Mouse (Mus musculus): ENCODE results near the gene Pde1a.

The Pde1a gene

DNA sequence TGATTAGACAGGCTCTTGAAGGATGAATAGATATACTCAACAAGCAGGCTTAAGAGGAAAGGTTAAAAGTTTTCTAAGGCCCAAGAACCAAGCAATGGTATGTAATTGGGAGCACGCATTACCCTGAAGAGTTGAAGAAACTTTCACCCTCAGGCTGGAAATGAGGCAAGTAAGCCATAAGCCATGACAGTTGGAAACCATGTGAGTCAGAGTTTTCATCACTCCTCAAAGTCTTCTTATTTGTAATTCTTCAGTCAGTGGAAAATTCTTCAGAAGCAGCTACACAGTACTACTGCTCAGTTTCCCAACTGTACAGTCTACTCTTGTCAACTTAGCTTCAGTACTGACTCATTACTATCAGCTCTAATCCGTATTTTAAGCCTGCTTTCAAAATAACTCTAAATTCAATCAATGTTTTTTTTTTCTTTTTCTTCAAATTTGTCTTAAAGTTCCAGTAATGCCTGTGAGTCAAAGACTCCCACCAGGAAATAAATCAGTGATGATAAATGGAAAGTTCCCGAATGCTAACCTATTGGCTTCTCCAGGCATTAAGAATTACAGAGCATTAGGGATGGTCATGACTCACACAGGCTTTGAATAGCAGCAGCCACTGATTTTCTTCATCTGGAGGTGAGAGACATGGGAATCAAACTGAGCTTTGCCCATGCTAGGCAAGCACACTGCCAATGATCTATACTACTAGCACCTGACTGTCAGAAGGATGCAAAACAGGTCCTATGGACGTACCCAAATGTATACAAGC lies 82.3 kb downstream of the Pde1a start:
- no peak for DNase-seq (ENCODE audit: low spot score)

DNA sequence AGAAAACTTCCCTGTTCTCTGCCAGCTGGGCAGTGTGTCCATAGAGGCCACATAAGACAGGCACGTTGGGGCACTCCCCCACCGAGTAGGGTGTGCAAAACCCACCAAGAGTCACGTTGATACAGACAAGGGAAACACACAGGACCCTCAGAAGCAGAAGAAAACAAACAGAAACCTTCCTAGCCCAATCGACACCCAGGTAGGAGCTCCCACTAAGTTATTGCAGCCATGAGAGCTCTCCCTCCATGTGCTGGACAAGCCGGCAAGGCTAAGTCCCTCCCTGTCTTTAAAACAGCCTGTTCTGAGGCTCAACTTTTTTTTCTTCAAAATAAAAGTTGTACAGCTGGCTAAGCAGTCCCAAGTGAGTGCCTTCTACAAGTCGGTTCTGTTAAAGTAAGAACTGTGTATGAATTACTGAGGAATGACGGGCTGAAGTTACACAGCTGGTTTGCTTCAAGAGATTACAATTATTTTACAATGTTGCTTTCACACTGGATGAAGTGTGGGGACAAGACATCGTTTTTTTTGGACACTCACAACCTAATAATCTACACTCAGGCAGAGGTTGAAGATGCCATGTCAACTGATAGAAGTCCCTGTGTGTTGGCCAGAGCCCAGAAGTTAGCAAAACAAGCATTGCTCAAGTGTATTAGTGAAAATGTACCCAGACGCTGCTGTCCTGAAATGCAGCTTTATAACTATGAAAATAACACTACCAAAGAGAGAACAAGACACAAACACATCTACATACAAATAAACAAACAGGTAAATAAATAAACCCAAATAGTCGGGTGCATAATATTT lies 90.4 kb downstream of the Pde1a start:
- DNase-seq (ENCODE audit: low spot score), result no peak

- DNase-seq (ENCODE audit: low spot score), result no peak
Measured at GRCm38 (mm10) chr2:80037971-80038370, 91.3 kb downstream of the Pde1a start.

- DNase-seq (ENCODE audit: low spot score), result no peak
Measured at GRCm38 (mm10) chr2:80029051-80029450, 100.2 kb downstream of the Pde1a start.

- DNase-seq (ENCODE audit: low spot score), result no peak
Measured at GRCm38 (mm10) chr2:80026053-80026452, 103.2 kb downstream of the Pde1a start.

- DNase-seq (ENCODE audit: low spot score), result no peak
Measured at GRCm38 (mm10) chr2:80025597-80025996, 103.7 kb downstream of the Pde1a start.

DNA sequence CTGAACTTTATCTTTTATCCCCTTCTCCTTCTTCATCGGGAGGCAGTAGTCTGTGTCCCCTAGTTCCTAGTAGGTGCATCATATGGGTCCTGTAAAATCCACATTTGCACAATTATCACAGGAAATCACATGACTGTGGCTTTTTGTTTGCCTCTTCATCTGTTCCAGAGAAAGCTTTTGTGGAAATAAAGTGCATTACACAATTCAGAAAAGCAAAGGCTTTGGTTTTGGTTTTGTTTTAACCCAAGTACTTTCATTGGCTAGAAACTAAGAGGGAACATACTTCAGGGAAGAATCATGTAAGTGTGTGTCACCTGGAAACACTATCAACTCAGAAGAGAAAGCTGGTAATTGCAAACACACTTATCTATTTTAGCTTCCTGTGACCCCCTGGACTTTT lies 104.2 kb downstream of the Pde1a start:
- no peak for DNase-seq (ENCODE audit: low spot score)

DNA sequence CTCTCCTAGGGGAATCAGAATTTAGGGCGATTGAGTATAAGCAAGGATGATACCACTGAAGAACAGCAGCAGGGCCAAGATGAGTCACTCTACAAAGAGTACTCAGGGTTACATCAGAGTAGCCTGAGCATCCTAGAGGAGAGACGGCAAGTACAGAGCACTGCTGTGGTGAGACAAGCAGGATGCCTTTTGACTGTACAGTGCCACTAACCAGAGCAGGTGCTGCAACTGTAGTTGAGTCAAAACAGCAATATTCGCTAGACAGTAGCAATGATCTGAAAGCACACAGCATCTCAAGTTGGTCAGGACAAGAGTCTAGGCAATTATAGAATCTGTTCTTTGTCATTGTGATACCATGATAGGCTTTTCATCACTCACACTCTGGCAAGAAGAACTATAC lies 115.1 kb downstream of the Pde1a start:
- DNase-seq (ENCODE audit: low spot score), result no peak

DNA sequence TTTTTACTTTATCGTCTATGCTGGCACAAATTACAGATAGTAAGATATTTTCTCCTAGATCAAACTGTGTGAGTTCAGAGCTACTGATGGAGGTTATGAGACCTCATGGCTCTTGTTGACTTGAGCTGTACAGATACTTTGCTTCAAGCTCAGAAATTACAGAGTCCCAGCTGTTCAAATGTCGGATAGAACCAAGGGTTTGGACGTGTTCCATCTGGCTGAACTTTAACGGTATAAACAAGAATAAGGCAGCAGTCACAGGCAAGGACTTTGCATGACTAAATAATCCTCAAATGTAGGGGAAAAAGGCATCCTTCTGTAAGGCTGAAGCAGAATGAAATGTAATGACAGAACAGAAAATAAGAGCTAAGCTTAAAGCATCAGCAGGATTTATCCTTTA lies 116.2 kb downstream of the Pde1a start:
- DNase-seq (ENCODE audit: low spot score), result no peak

GRCm38 (mm10) chr2:79999168-79999567 lies 130.1 kb downstream of the Pde1a start:
- DNase-seq (ENCODE audit: low spot score), result no peak

DNA sequence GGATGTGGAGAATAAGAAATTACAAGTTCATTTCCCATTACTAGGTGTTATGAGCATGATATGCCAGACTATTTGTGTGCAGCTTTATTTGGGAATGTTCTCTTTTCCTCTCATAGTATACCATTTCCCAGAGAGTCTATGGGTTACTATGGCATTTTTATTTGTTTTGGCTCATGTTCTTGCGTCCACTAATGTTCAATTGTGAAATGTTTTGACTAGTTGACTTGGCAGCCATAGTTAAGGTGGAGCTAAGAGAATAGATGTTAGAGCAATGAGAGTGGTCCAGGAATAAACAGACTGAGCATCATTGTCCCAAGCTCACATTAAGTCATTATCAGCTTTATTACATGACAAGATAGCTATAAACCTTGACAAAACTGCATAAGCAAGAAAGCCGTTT lies 130.8 kb downstream of the Pde1a start:
- DNase-seq (ENCODE audit: low spot score), result no peak

DNA sequence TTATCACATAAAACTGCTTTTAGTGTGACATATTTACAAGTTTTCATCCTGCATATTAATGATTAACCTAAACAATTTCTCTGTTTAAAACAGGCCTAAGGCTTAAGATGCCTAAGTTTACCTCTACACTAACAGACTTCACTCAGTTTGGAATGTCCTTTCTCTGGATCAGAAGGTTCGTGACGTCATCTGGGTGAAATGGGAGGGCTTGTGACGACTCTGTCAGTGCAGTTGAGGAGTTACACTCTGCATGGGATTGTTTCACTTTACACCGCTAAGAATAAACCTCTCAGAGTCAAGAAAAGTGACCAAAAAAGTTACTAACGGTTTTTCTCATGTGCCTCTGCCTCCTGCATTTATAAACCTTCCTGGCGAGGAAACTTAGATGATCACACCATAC lies 137.6 kb downstream of the Pde1a start:
- DNase-seq (ENCODE audit: low spot score), result no peak

GRCm38 (mm10) chr2:79983778-79984177 lies 145.5 kb downstream of the Pde1a start:
- DNase-seq (ENCODE audit: low spot score), result no peak

DNA sequence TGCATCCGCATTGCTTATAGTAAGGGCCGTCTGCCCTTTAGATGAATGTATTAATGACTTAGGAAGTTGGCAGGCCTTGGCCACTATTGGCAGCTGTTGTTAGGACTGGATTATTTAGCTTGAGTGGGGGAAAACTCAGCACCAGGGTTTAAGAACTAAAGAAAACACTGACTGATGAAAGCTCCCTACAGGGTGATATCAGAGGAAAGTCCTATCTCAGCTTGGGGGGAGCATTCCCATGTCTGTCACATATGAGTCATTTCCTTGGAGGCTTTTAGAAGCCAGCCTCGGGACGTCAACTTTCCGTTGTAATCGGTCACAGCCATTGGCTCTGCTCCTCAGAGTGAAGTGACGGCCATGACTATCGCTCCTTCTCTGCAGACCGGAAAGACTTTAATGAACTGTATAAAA lies 146.0 kb downstream of the Pde1a start:
- no peak for DNase-seq (ENCODE audit: low spot score)

GRCm38 (mm10) chr2:79981781-79982180 lies 147.5 kb downstream of the Pde1a start:
- DNase-seq (ENCODE audit: low spot score), result no peak

- DNase-seq (ENCODE audit: low spot score), result no peak
Measured at GRCm38 (mm10) chr2:79978992-79979391, 150.3 kb downstream of the Pde1a start.

- DNase-seq (ENCODE audit: low spot score), result no peak
Measured at GRCm38 (mm10) chr2:79977259-79977658, 152.0 kb downstream of the Pde1a start.

DNA sequence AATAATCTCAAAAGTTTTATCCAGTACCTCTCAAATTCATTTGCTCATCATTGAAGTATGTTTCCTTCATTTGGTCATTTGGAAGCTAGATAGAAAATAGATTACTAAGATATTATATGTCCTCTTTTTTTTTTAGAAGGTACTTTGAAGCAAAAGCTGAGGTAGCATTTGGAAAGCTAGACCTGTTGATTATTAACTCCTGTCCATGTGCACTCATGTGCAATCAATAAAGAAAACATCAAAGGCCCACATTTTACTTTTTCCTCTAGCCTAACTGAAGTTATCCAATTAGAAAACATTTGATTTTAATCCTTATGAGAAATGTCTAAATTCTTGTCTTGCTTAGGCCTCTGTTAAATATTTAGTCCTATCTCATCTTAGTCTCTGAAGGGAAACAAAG lies 153.3 kb downstream of the Pde1a start:
- no peak for DNase-seq (ENCODE audit: low spot score)

DNA sequence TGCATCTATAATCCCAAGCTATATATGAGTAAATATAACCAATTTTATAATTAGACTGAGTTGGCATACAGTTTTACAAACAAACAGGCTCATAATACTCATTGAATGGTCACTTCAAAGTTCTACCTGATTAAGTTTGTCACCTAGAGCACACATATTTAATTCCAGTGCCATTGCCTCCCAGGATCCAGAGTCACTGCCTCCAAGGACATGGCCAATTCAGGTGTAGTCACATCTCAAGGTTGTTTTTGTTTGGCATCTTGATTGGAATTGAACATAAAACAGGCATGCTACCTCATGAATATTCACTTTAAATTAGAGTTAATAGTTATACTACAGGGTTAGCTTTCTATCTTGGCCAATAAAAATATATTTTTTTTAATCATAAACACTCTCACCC lies 157.0 kb downstream of the Pde1a start:
- DNase-seq (ENCODE audit: low spot score), result no peak

- no peak for DNase-seq (ENCODE audit: low spot score)
Measured at GRCm38 (mm10) chr2:79969594-79969993, 159.7 kb downstream of the Pde1a start.

DNA sequence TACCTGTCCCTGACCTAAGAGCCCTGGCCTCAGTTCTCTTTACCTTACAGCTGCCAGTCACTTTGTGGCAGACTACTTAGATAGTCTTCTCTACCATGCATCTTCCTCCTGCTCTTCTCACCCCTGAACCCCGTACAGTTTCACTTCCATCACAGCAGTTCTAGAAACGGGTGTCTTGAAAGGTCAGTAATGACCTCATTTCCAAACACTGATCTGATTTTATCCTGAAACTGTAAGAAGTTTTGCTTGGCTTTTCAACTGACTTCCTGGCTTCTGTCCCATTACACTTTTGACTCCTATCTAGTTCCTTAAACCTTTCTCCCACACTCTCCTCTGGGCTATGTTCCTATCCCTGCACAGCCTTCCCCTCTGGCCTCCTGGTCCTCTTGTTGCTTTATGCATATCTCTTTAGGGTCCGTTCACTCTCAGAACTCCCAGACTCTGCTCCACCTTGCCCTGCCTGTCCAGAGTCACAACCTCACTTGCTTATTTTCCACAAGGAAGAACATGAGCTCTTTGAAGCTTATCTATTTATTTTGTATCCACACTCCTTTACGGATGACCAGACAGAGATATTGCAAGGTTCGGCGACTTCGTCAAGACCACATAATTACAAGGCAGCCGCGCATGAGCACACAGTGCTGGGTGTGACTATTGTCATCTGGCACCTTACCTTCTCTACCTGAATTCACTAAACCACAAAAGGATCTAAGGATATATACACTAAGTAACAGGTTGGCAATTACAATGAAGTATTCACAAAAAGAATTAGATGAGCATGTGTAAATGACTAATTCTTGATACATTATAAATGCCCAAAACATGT lies 162.4 kb downstream of the Pde1a start:
- DNase-seq (ENCODE audit: low spot score), result no peak

DNA sequence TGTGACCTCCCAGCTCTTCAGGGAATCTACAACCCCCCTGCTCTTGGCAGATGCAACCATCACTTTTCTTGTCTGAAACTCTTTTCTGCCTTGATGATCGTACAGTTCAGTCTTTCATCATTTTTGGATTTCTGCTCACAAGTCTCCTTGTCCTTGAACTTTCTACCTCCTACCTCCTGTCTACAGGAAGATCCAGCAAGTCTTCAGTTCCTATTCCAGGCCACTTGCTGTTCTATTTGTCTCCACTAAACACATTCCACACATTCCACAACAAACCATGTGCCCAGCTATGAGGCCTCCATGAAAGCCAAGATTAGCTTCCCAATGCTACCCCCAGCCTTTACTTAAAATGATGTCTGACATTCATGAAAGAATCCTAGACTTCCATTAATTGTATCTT lies 163.2 kb downstream of the Pde1a start:
- DNase-seq (ENCODE audit: low spot score), result no peak

DNA sequence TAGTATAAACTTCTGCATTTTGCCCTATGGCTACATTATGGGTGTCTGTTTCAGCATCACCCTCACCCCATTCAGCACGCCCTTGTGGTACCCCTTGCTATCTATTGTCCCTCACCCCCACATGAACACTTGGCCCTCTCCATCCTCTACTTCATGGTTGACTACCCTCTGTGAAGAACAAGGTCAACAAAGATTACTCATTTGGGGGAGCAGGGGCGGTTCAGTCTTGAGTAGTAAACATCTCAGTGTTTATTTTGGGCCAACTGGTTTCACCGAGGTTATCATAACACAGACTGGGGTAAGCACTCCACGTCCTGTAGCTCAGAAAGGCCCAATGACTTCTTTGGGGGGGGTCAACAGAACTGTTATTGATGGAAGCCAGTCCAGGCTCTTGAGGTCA lies 164.3 kb downstream of the Pde1a start:
- no peak for DNase-seq (ENCODE audit: low spot score)
